Mouse (Mus musculus) stomach, postnatal 0 days (tissue): Measurements from ENCODE around the gene Cacna2d1. TPM values are rescaled to one million over a fixed set of nuclear protein-coding genes. Genes with fewer than 3 reads are reported as not detected.

Source experiments
- ATAC-seq: fragments of 200-750 bp; cut with Nextera tagmentation; 2 replicates; pipeline ENCODE4 v1.8.0; 2017; ENCODE audit not compliant: low FRiP score, low TSS enrichment
- DNase-seq: peaks from one replicate; pipeline ENCODE4 v3.0.0-alpha.2; 2016; ENCODE audit warnings: low spot score
- H3K27ac ChIP-seq: fragments of 300-500 bp; sonication (generic); replicated peaks from 2 replicates; pipeline ENCODE4 v1.5.1; 2014; ENCODE audit warnings: mild to moderate bottlenecking, control low read depth
- H3K27me3 ChIP-seq: fragments of 300-500 bp; sonication (generic); 2 replicates; pipeline ENCODE4 v1.6.1; 2014; ENCODE audit warnings: low read length; ENCODE audit not compliant: control insufficient read depth, insufficient read depth
- H3K36me3 ChIP-seq: fragments of 300-500 bp; sonication (generic); 2 replicates; pipeline ENCODE4 v1.6.1; 2014; ENCODE audit warnings: low read length, mixed read lengths; ENCODE audit not compliant: control insufficient read depth, insufficient read depth
- H3K4me1 ChIP-seq: fragments of 300-500 bp; sonication (generic); replicated peaks from 2 replicates; pipeline ENCODE4 v1.6.1; 2014; ENCODE audit warnings: antibody characterized with exemption; ENCODE audit not compliant: control insufficient read depth, insufficient read depth
- H3K4me2 ChIP-seq: fragments of 300-500 bp; sonication (generic); replicated peaks from 2 replicates; pipeline ENCODE4 v1.6.1; 2014; ENCODE audit warnings: low read depth, mild to moderate bottlenecking, control low read depth, moderate library complexity
- H3K4me3 ChIP-seq: fragments of 300-500 bp; sonication (generic); 2 replicates; pipeline ENCODE4 v1.5.1; 2014; ENCODE audit warnings: low read depth, low read length, control low read depth
- H3K9ac ChIP-seq: fragments of 300-500 bp; sonication (generic); 2 replicates; pipeline ENCODE4 v1.6.1; 2014; ENCODE audit warnings: mild to moderate bottlenecking, low read length, control low read depth, mixed read lengths
- H3K9me3 ChIP-seq: fragments of 300-500 bp; sonication (generic); 2 replicates; pipeline ENCODE4 v1.6.1; 2016; ENCODE audit warnings: low read length; ENCODE audit not compliant: control insufficient read depth
- CTCF ChIP-seq: IDR thresholded peaks from 2 replicates; pipeline ENCODE4 v1.5.1; 2016; ENCODE audit warnings: antibody characterized with exemption, low read depth, mild to moderate bottlenecking, moderate library complexity
- EP300 ChIP-seq: optimal IDR thresholded peaks from 2 replicates; pipeline ENCODE3; 2016; ENCODE audit warnings: antibody characterized with exemption
- WGBS: fragments of 180-500 bp; shearing (Covaris S2); extraction: QIAGEN DNeasy Blood & Tissue Kit; methylation state at CpG from one replicate; pipeline ENCODE4 v1.1.7; 2014; 5-methylcytosine and 5-hydroxymethylcytosine counted together
- polyA plus RNA-seq: library from polyadenylated mRNA; unstranded; fragments of >200 nt; fragmentation: Nextera tagmentation; extraction: Ambion mirVana; gene quantifications from 2 replicates; pipeline ENCODE4 v1.2.1, GENCODE M21; 2015

The Cacna2d1 gene
- polyA plus RNA-seq, 1 experiment from 2014 or later, result 7.5 TPM

DNA sequence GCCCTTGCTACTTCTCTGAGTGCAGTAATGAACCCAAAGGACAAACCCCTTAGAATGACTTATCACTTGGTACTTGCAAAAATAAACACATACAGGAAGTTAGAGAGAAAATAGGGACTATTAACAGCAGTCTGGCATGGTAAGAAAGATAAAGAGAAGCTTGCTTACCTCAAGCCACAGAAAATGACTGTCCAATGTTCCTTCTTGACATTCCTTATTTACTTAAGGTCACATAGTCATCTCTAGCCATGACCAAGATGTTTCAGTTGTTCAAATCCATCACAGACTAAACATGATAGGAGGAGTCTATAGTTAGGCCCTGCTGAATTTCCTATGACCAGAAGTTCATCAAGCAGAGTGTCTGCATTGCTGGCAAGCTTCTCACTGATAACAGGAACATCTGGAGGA lies 381.5 kb downstream of the Cacna2d1 start:
- Histone ChIP-seq H3K4me1 (no peaks in the 10 kb centered on the region), H3K4me3 (no peak overlapping the region), H3K9ac (no peak overlapping the region), H3K9me3 (no peaks in the 10 kb centered on the region), H3K36me3 (no peaks in the 10 kb centered on the region), H3K27me3 (no peaks in the 10 kb centered on the region), H3K4me2 (no peak overlapping the region), H3K27ac (no peak overlapping the region)
- DNase-seq (no peak), ATAC-seq (no peak)
- TF ChIP-seq EP300, result no peak
- no peak for TF ChIP-seq CTCF

DNA sequence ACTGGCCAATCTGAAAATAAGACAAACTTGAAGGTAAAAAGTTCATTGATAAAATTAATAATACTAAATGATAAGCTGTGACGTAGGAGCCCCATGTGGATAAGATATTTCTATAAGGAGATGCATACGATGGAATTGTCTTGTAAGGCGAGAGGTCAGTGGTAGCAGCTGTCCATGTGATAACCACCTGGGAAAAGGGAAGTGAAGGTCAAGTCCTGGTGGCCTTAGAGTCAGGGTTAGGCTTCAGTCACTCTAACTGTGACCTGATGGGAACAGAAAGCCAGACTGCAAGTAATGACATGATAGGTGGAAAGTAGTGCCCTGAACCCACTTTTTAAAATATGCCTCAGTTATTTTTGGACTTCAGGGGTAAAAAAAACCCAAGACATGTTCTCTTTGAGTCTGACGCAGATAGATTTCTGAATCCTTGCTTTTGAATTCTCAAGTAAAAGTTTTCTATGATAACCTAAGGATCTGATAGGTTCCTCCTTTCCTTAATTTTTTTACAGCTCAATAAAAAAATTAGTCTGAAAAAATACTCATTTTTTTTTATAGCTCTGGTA lies 383.3 kb downstream of the Cacna2d1 start:
- TF ChIP-seq CTCF (no peak), EP300 (no peak)
- Histone ChIP-seq H3K9ac (no peak overlapping the region), H3K27ac (no peak overlapping the region), H3K4me3 (no peak overlapping the region), H3K9me3 (no peaks in the 10 kb centered on the region), H3K4me1 (no peaks in the 10 kb centered on the region), H3K36me3 (no peaks in the 10 kb centered on the region), H3K4me2 (no peak overlapping the region), H3K27me3 (no peaks in the 10 kb centered on the region)
- WGBS, result 75% methylated on average over 4 of the region's 4 CpGs
- DNase-seq (no peak), ATAC-seq (no peak)

DNA sequence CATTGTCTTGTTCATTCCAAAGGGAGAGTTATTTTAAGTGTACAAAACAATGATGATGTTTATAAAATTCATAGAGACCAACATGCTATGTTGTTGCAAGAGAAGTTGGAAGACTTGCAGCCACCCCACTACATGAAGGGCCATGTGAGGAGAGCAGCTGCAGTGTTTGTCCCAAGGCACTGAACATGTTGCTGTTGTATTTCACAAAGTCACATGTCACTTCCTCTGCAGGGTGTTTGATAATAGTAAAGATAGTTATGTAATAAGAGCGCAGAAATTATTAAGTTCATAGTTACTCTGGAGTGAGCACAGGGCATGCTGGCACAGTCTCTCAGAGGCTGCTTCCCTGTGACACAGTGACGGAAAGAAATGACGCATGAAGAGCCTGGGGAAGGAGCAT lies 392.1 kb downstream of the Cacna2d1 start:
- Histone ChIP-seq H3K27ac (no peak overlapping the region), H3K36me3 (no peaks in the 10 kb centered on the region), H3K9me3 (no peaks in the 10 kb centered on the region), H3K4me1 (no peaks in the 10 kb centered on the region), H3K27me3 (no peaks in the 10 kb centered on the region), H3K4me3 (no peak overlapping the region), H3K4me2 (no peak overlapping the region), H3K9ac (no peak overlapping the region)
- DNase-seq (no peak), ATAC-seq (no peak)
- no peak for TF ChIP-seq EP300
- no peak for TF ChIP-seq CTCF
- 94% methylated on average over 3 of the region's 3 CpGs for WGBS

DNA sequence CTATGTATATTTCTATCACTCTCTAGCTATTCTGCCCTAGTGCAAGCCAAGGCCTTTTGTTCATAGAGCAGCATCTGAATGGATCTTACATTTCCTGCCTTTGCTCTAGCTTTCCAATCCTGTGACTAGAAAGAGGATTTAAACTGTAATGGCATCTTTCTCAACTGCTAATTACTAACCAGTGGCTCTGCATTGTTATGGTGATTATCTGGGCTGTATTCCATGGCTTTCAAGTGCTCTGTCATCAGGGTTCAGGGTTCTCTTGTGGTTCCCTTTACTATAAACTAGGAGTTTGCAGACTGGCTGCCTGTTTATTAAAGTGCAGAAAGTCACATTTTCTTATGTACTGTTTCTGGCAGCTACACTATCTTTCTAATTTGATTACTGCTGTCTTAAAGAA lies 410.9 kb downstream of the Cacna2d1 start:
- no peak overlapping the region for H3K9ac ChIP-seq
- no peak for DNase-seq
- no peak for ATAC-seq
- H3K4me1 ChIP-seq, result no peaks in the 10 kb centered on the region
- H3K27ac ChIP-seq, result no peak overlapping the region
- no peak overlapping the region for H3K4me3 ChIP-seq
- no peak for TF ChIP-seq CTCF
- TF ChIP-seq EP300, result no peak
- no peaks in the 10 kb centered on the region for H3K9me3 ChIP-seq
- no peak overlapping the region for H3K4me2 ChIP-seq
- no peaks in the 10 kb centered on the region for H3K27me3 ChIP-seq
- no peaks in the 10 kb centered on the region for H3K36me3 ChIP-seq

DNA sequence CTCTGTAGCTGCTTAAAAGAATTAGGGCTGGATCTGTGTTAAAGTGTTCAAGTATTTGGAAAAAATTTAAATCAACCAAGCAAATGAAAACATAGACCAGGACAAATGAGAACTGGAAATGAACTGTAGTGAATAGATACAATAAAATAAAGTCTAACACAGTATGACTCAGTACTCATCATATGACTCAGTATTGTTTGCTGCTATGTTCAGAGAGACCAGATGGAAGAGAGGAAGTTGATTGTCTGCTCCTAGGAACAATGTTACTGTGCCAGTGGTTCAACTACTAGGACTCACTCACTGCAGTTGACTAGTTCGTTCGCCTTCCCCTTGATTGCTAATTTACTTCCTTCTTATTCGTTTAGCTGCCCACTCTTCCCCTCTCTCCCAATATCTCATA lies 421.3 kb downstream of the Cacna2d1 start:
- no peak for DNase-seq
- no peak overlapping the region for H3K4me2 ChIP-seq
- no peak overlapping the region for H3K27ac ChIP-seq
- H3K9ac ChIP-seq, result no peak overlapping the region
- no peaks in the 10 kb centered on the region for H3K4me1 ChIP-seq
- H3K9me3 ChIP-seq, result no peaks in the 10 kb centered on the region
- ATAC-seq, result no peak
- H3K36me3 ChIP-seq, result no peaks in the 10 kb centered on the region
- H3K4me3 ChIP-seq, result no peak overlapping the region
- 79% methylated on average over 3 of the region's 3 CpGs for WGBS
- TF ChIP-seq EP300 (no peak), CTCF (no peak)
- no peaks in the 10 kb centered on the region for H3K27me3 ChIP-seq

DNA sequence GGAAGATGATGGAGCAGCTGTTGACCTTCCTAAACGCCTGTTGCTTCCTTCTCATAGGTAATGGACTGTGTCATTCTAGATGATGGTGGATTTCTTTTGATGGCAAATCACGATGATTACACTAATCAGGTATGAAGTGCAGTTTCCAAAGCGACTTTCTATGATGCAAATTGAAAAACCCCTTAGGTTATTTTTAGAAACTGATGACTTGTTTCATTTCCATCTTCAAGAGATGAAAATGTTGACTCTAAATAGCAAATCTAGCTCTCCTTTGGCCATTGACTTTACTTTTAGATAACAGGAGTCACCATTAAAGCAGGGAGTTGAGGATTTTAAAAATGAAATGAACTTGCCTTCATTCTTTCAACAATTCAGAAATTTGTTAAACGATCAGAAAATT lies 423.2 kb downstream of the Cacna2d1 start:
- H3K4me2 ChIP-seq, result no peak overlapping the region
- no peak for ATAC-seq
- no peak for DNase-seq
- 82% methylated on average over 4 of the region's 4 CpGs for WGBS
- no peaks in the 10 kb centered on the region for H3K27me3 ChIP-seq
- no peaks in the 10 kb centered on the region for H3K9me3 ChIP-seq
- TF ChIP-seq EP300, result no peak
- TF ChIP-seq CTCF, result no peak
- no peak overlapping the region for H3K4me3 ChIP-seq
- no peaks in the 10 kb centered on the region for H3K4me1 ChIP-seq
- H3K9ac ChIP-seq, result no peak overlapping the region
- no peaks in the 10 kb centered on the region for H3K36me3 ChIP-seq
- H3K27ac ChIP-seq, result no peak overlapping the region
